Mouse (Mus musculus): Measurements from ENCODE around the gene Oas3.
"Not testable (repeated sequence)": the region's sequence is repeated elsewhere in the genome, so short reads cannot be mapped to it uniquely, and the experiment has no call there.

Gene Oas3

GRCm38 (mm10) chr5:120777478-120777877, at the start of gene Oas3:
Gene Oas3, minus strand, starts transcription at chr5:120777661.
- no peak for DNase-seq (ENCODE audit: low spot score in 2 of 2)

GRCm38 (mm10) chr5:120818999-120819398, 41.5 kb upstream of the Oas3 start:
- no peak for DNase-seq (ENCODE audit: low spot score in 2 of 2)

- no peak for DNase-seq (ENCODE audit: low spot score in 2 of 2)
Observed at GRCm38 (mm10) chr5:120815949-120816348, 38.5 kb upstream of the Oas3 start.

- DNase-seq (ENCODE audit: low spot score in 2 of 2), result no peak
Observed at GRCm38 (mm10) chr5:120813023-120813422, 35.6 kb upstream of the Oas3 start.

GRCm38 (mm10) chr5:120811951-120812819, 34.7 kb upstream of the Oas3 start, which contains the start of gene Oas1c:
Gene Oas1c, minus strand, starts transcription at chr5:120812514.
- peak; percentile 59 to 68 for DNase-seq (ENCODE audit: low spot score in 2 of 2)

- DNase-seq (ENCODE audit: low spot score in 2 of 2), result no peak
Observed at GRCm38 (mm10) chr5:120809171-120809570, 31.7 kb upstream of the Oas3 start.

- DNase-seq (ENCODE audit: low spot score in 2 of 2), result peak in 1 of 2 experiments; percentile 15
Observed at GRCm38 (mm10) chr5:120806458-120806857, 29.0 kb upstream of the Oas3 start.

- DNase-seq (ENCODE audit: low spot score in 2 of 2), result no peak
Observed at GRCm38 (mm10) chr5:120803596-120803995, 26.1 kb upstream of the Oas3 start.

GRCm38 (mm10) chr5:120798943-120799342, 21.5 kb upstream of the Oas3 start:
- not testable (repeated sequence) for DNase-seq (ENCODE audit: low spot score in 2 of 2)

GRCm38 (mm10) chr5:120798147-120798546, 20.7 kb upstream of the Oas3 start:
- not testable (repeated sequence) for DNase-seq (ENCODE audit: low spot score in 2 of 2)

GRCm38 (mm10) chr5:120795480-120796034, 18.1 kb upstream of the Oas3 start, which contains the start of gene Oas1e:
Gene Oas1e, minus strand, starts transcription at chr5:120795530.
- DNase-seq (ENCODE audit: low spot score in 2 of 2), result not testable (repeated sequence)

- peak in 1 of 2 experiments; percentile 16 for DNase-seq (ENCODE audit: low spot score in 2 of 2)
Observed at GRCm38 (mm10) chr5:120793043-120793442, 15.6 kb upstream of the Oas3 start.

GRCm38 (mm10) chr5:120787042-120787441, 9.6 kb upstream of the Oas3 start:
- no peak for DNase-seq (ENCODE audit: low spot score in 2 of 2)

GRCm38 (mm10) chr5:120782446-120782845, 5.0 kb upstream of the Oas3 start:
- DNase-seq (ENCODE audit: low spot score in 2 of 2), result no peak

GRCm38 (mm10) chr5:120781646-120782045, 4.2 kb upstream of the Oas3 start:
- no peak for DNase-seq (ENCODE audit: low spot score in 2 of 2)

- DNase-seq (ENCODE audit: low spot score in 2 of 2), result no peak
Observed at GRCm38 (mm10) chr5:120779922-120780321, 2.5 kb upstream of the Oas3 start.

- no peak for DNase-seq (ENCODE audit: low spot score in 2 of 2)
Observed at GRCm38 (mm10) chr5:120778941-120779340, 1.5 kb upstream of the Oas3 start.

GRCm38 (mm10) chr5:120776801-120777200, 660 bp downstream of the Oas3 start:
- DNase-seq (ENCODE audit: low spot score in 2 of 2), result no peak

GRCm38 (mm10) chr5:120775287-120775985, 2.0 kb downstream of the Oas3 start:
- no peak for DNase-seq (ENCODE audit: low spot score in 2 of 2)

- no peak for DNase-seq (ENCODE audit: low spot score in 2 of 2)
Observed at GRCm38 (mm10) chr5:120769396-120769795, 8.1 kb downstream of the Oas3 start.

- no peak for DNase-seq (ENCODE audit: low spot score in 2 of 2)
Observed at GRCm38 (mm10) chr5:120765010-120765409, 12.5 kb downstream of the Oas3 start.

GRCm38 (mm10) chr5:120761901-120762300, 15.6 kb downstream of the Oas3 start:
- no peak for DNase-seq (ENCODE audit: low spot score in 2 of 2)

Data from frontal cortex, postnatal 10 days (tissue).